In the genomic region with DNA sequence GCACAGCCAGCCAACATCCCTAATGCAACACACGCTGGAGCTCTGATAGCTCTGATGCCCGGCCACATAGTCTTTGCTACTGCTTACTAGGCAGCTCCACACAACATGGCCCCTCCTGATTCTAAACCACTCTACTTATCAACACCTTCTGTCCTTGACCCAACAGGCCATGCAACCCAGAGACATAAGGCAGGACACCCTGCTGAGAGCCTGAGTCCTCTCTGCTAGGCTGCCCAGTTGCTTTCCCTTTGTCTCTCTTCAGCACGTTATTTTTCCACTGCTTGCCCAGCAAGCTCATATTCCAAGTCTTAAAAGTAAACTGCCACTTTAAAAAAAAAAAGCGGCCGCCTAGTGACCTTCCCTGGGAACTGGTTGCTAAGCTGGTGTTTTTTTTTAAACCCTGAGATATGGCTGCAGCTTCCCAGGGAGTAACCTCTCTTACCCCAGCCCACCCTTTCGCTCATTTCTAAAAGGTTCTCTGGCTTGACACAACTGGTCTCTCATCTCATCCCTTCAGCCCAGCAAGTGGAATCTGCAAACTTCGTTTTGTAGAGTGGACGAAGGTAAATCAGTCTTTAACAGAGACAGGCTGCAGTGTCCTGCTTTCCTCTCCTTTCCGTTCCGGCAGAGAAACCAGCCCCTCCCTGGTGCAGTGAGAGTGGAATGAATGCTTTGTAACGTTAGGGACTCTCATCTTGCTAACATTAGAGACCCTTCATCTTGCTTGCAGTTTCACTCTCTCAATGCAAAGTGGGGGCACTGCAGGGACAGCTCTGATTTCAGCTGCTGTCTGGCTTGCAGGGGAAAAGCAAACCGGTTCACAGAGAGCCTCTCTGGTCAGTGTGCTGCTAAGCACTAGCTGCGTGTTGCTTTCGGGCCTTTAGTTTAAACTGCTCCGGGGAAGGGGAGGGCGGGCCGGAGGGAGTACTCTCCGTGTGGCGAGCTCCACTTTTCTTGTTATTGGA, we compare ENCODE assay signal across 8 mouse cellular contexts. TPM values are rescaled to one million over a fixed set of nuclear protein-coding genes. Genes with fewer than 3 reads are reported as not detected.
DNase-seq lines count a peak whose midpoint lies in the region; ATAC-seq lines count a peak whose summit lies in the region.

Gene Cc2d2a (plus strand): TSS at position 350 of the 965 bp plus-strand sequence.

- H3K27me3 ChIP-seq in heart, embryonic 10.5 days (ENCODE audit: insufficient read depth, poor library complexity, severe bottlenecking): no peaks in the 10 kb centered on the region
- H3K27me3 ChIP-seq in liver, embryonic 11.5 days (replicated peaks; ENCODE audit: control insufficient read depth, insufficient read depth, low read length): no peaks in the 10 kb centered on the region
- no peaks in the 10 kb centered on the region for H3K27me3 ChIP-seq in neural tube, embryonic 11.5 days (ENCODE audit: control insufficient read depth, insufficient read depth, low read length)

- no peaks in the 10 kb centered on the region for H3K9me3 ChIP-seq in heart, embryonic 10.5 days
- H3K9me3 ChIP-seq in liver, embryonic 11.5 days (ENCODE audit: control insufficient read depth, low read length): no peaks in the 10 kb centered on the region
- H3K9me3 ChIP-seq in neural tube, embryonic 11.5 days (ENCODE audit: control insufficient read depth, low read length): no peaks in the 10 kb centered on the region

- peak; percentile 55 for ATAC-seq in liver, embryonic 11.5 days (replicated peaks; ENCODE audit: low FRiP score)
- ATAC-seq in neural tube, embryonic 11.5 days (ENCODE audit: insufficient read depth, low FRiP score, low TSS enrichment): peak; percentile 82
- ATAC-seq in megakaryocyte-erythroid progenitor cell, adult 5-6 weeks (replicated peaks; ENCODE audit: low FRiP score, low TSS enrichment, poor library complexity, severe bottlenecking): no peak

- H3K4me2 ChIP-seq in liver, embryonic 11.5 days: peak within 1 kb of the TSS; percentile 61
- H3K4me2 ChIP-seq in neural tube, embryonic 11.5 days (ENCODE audit: low read depth): peak within 1 kb of the TSS; percentile 54

- H3K36me3 ChIP-seq in heart, embryonic 10.5 days: no peaks in the 10 kb centered on the region
- no peaks in the 10 kb centered on the region for H3K36me3 ChIP-seq in liver, embryonic 11.5 days (ENCODE audit: control insufficient read depth, insufficient read depth, low read length)
- no peaks in the 10 kb centered on the region for H3K36me3 ChIP-seq in neural tube, embryonic 11.5 days (ENCODE audit: control insufficient read depth, insufficient read depth, low read length)

- peak within 1 kb of the TSS; percentile 90 for H3K27ac ChIP-seq in heart, embryonic 10.5 days
- H3K27ac ChIP-seq in liver, embryonic 11.5 days (ENCODE audit: low read depth, low read length): peak within 1 kb of the TSS; percentile 47
- H3K27ac ChIP-seq in neural tube, embryonic 11.5 days (ENCODE audit: low read depth, low read length): peak within 1 kb of the TSS; percentile 85

- peak within 1 kb of the TSS; percentile 57 for H3K4me3 ChIP-seq in heart, embryonic 10.5 days
- H3K4me3 ChIP-seq in liver, embryonic 11.5 days (ENCODE audit: low read depth, low read length): peak within 1 kb of the TSS; percentile 38
- H3K4me3 ChIP-seq in neural tube, embryonic 11.5 days (ENCODE audit: low read depth, low read length): peak within 1 kb of the TSS; percentile 34

- H3K9ac ChIP-seq in liver, embryonic 11.5 days (ENCODE audit: low read depth, low read length): peak within 1 kb of the TSS; percentile 35; the same call in 1 of the 2 replicates
- H3K9ac ChIP-seq in neural tube, embryonic 11.5 days (ENCODE audit: low read length): peak within 1 kb of the TSS; percentile 63

- 3% methylated on average over 19 of the region's 19 CpGs for WGBS in heart, embryonic 10.5 days
- WGBS in liver, embryonic 11.5 days: 14% methylated on average over 19 of the region's 19 CpGs
- WGBS in neural tube, embryonic 11.5 days: 8% methylated on average over 19 of the region's 19 CpGs

- DNase-seq in layer of hippocampus, adult 18-20 months (ENCODE audit: low spot score in 2 of 2): peak; percentile 29 to 56
- DNase-seq in layer of hippocampus, adult 9-10 months (ENCODE audit: low spot score): no peak
- DNase-seq in embryo, embryonic 9.5 days (ENCODE audit: extremely low spot score): peak; percentile 75
- peak; percentile 90 for DNase-seq in heart, embryonic 10.5 days (ENCODE audit: low spot score)
- peak; percentile 50 for DNase-seq in kidney, adult 9 months
- DNase-seq in liver, embryonic 11.5 days (ENCODE audit: low spot score): peak; percentile 48
- peak; percentile 72 for DNase-seq in neural tube, embryonic 11.5 days (ENCODE audit: low spot score)

- H3K4me1 ChIP-seq in heart, embryonic 10.5 days: peaks cover 26% of the 10 kb centered on the region
- no peaks in the 10 kb centered on the region for H3K4me1 ChIP-seq in liver, embryonic 11.5 days (replicated peaks; ENCODE audit: control insufficient read depth, insufficient read depth, low read length)
- H3K4me1 ChIP-seq in neural tube, embryonic 11.5 days (ENCODE audit: control insufficient read depth, insufficient read depth, low read length): peaks cover 9% of the 10 kb centered on the region

RNA-seq across cellular contexts. Expression of gene Cc2d2a, which starts in this region (rescaled TPM):
- 10 to 100 TPM; 18.7 to 19.0 TPM for total RNA-seq in layer of hippocampus, adult 18-20 months (2021)
- 8.5 and 8.9 TPM in 2 replicates for polyA plus RNA-seq in heart, embryonic 10.5 days (2016; fragmentation: Nextera tagmentation; extraction: Ambion mirVana)
- 3.2 and 4.2 TPM in 2 replicates for polyA plus RNA-seq in liver, embryonic 11.5 days (2014; fragmentation: Nextera tagmentation; extraction: Ambion mirVana)
- polyA plus RNA-seq in neural tube, embryonic 11.5 days (2014; fragmentation: Nextera tagmentation; extraction: Ambion mirVana): 6.1 and 7.3 TPM in 2 replicates
- not detected in 2 replicates for total RNA-seq in megakaryocyte-erythroid progenitor cell, adult 5-6 weeks (2014; fragmentation: Nextera tagmentation)
- total RNA-seq in megakaryocyte-erythroid progenitor cell, adult 5-6 weeks (2017): 0.33 and 0.50 TPM in 2 replicates

Comparison
In these comparisons a context has a peak if more than half of its experiments do, and no peak if none do; other contexts are left out.
1. RNA of gene Cc2d2a (total RNA-seq): 18.7 to 19.0 TPM in layer of hippocampus, adult 18-20 months; 0.33 to 0.50 TPM in megakaryocyte-erythroid progenitor cell, adult 5-6 weeks; every median in the first group is over 10 times any median in the second.
2. Peak in every context shown above with its lines, with median percentiles within 50 percentile points of each other: H3K27ac ChIP-seq and H3K4me3 ChIP-seq.